In genomic region chr13:69555045-69555444, GRCm38 (mm10) we compare ENCODE assay signal across 25 mouse cellular contexts.
"Had no signal": no experiment of that assay in that cellular context is flagged by ENCODE, and none has a peak within 500 bp of the region (broad histone marks: within the 10 kb centered on the region; RNA-seq: fewer than 3 reads in every experiment).

No protein-coding gene starts in this region.

- ATAC-seq: hindbrain, embryonic 16.5 days; intestine, embryonic 16.5 days had no signal

- DNase-seq: gastrocnemius, postnatal 14 days; gastrocnemius, postnatal 36 days; heart, adult 2 months; heart, postnatal 14 days; heart, postnatal 36 days; kidney, adult 11 months; kidney, adult 2 months; kidney, adult 9 months; kidney, postnatal 14 days; kidney, postnatal 36 days; layer of hippocampus, adult 9-11 months; liver; liver, embryonic 13.5 days had no signal

- H3K4me1 ChIP-seq: kidney, embryonic 15.5 days; limb, embryonic 10.5 days; limb, embryonic 12.5 days had no signal

- H3K4me2 ChIP-seq: heart, embryonic 11.5 days; heart, embryonic 13.5 days; heart, embryonic 15.5 days; hindbrain, embryonic 12.5 days; hindbrain, embryonic 14.5 days; kidney, embryonic 15.5 days; limb, embryonic 12.5 days; liver, embryonic 13.5 days had no signal

- H3K27me3 ChIP-seq: hindbrain, embryonic 12.5 days; kidney, embryonic 15.5 days; limb, embryonic 12.5 days; liver, embryonic 13.5 days had no signal

- H3K4me3 ChIP-seq: heart, adult 2 months; heart, embryonic 13.5 days; heart, embryonic 15.5 days; hindbrain, embryonic 12.5 days; kidney, embryonic 15.5 days; left cerebral cortex, adult 2 months; limb, embryonic 10.5 days; limb, embryonic 12.5 days; liver, embryonic 13.5 days had no signal

- H3K36me3 ChIP-seq: heart, embryonic 13.5 days; heart, embryonic 15.5 days; hindbrain, embryonic 12.5 days; kidney, embryonic 15.5 days; limb, embryonic 10.5 days; limb, embryonic 12.5 days; liver, embryonic 13.5 days had no signal

- H3K27ac ChIP-seq: heart, adult 2 months; heart, embryonic 13.5 days; heart, embryonic 15.5 days; hindbrain, embryonic 12.5 days; hindbrain, embryonic 14.5 days; kidney, embryonic 15.5 days; kidney, postnatal 0 days; left cerebral cortex, adult 2 months; limb, embryonic 10.5 days; limb, embryonic 12.5 days; liver, embryonic 13.5 days had no signal

- H3K9me3 ChIP-seq: heart, embryonic 13.5 days; heart, embryonic 15.5 days; hindbrain, embryonic 12.5 days; kidney, embryonic 15.5 days; limb, embryonic 10.5 days; limb, embryonic 12.5 days; liver, embryonic 13.5 days had no signal

- H3K9ac ChIP-seq: heart, embryonic 13.5 days; heart, embryonic 15.5 days; hindbrain, embryonic 12.5 days; hindbrain, embryonic 14.5 days; kidney, embryonic 15.5 days; limb, embryonic 12.5 days; liver, embryonic 13.5 days had no signal
